Mouse (Mus musculus) urinary bladder, adult 18-20 months (tissue): Measurements from ENCODE around the gene Platr25.
"Not testable (repeated sequence)": the region's sequence is repeated elsewhere in the genome, so short reads cannot be mapped to it uniquely, and the experiment has no call there.

Source experiments
- DNase-seq, 2 experiments: peaks; one replicate each; pipeline ENCODE4 v3.0.0; 2022; ENCODE audit warnings: low spot score in 2 of 2, mixed read lengths in 2 of 2

The Platr25 gene

GRCm38 (mm10) chr13:62760432-62761415 is at the start of gene Platr25:
Platr25 (minus strand) TSS chr13:62760709.
- peak; percentile 35 for DNase-seq

- not testable (repeated sequence) for DNase-seq
These were observed 47.5 kb upstream of the Platr25 start for GRCm38 (mm10) chr13:62807981-62808380.

- DNase-seq: not testable (repeated sequence)
These were observed 25.6 kb upstream of the Platr25 start for GRCm38 (mm10) chr13:62786135-62786493.

GRCm38 (mm10) chr13:62785199-62786134 is 25.0 kb upstream of the Platr25 start, which contains the start of gene Gm5141:
Gm5141 (minus strand) TSS chr13:62785808.
- DNase-seq: peak; percentile 9 to 53

- not testable (repeated sequence) for DNase-seq
These were observed 3.3 kb upstream of the Platr25 start for GRCm38 (mm10) chr13:62763806-62764205.

- no peak for DNase-seq
These were observed 27.2 kb downstream of the Platr25 start for GRCm38 (mm10) chr13:62733322-62733721.

GRCm38 (mm10) chr13:62712611-62713010 is 47.9 kb downstream of the Platr25 start:
- not testable (repeated sequence) for DNase-seq

GRCm38 (mm10) chr13:62685287-62685648 is 75.2 kb downstream of the Platr25 start:
- not testable (repeated sequence) for DNase-seq

- DNase-seq: peak; percentile 17 to 31
These were observed 75.8 kb downstream of the Platr25 start for GRCm38 (mm10) chr13:62684608-62685286.

GRCm38 (mm10) chr13:62653369-62653743 is 107.2 kb downstream of the Platr25 start:
- no peak for DNase-seq

- DNase-seq: peak; percentile 44 to 53
These were observed 107.7 kb downstream of the Platr25 start for GRCm38 (mm10) chr13:62652681-62653368.

- not testable (repeated sequence) for DNase-seq
These were observed 133.4 kb downstream of the Platr25 start for GRCm38 (mm10) chr13:62627071-62627470.

GRCm38 (mm10) chr13:62624277-62624665 is 136.2 kb downstream of the Platr25 start:
- DNase-seq: not testable (repeated sequence)

GRCm38 (mm10) chr13:62623577-62624276 is 136.8 kb downstream of the Platr25 start, which contains the start of gene 6720489N17Rik:
6720489N17Rik (minus strand) TSS chr13:62624182.
- peak; percentile 45 to 66 for DNase-seq
